Mouse (Mus musculus) neutrophil, adult 65 days (primary cell): ENCODE measurements around the gene Ada. TPM values are rescaled to one million over a fixed set of nuclear protein-coding genes. Genes with fewer than 3 reads are reported as not detected.

Source experiments
- total RNA-seq: library from RNA; stranded (reverse); gene quantifications from 2 replicates; pipeline ENCODE4 v1.2.4, GENCODE M21; 2023

Ada gene
- total RNA-seq: 12.9 and 18.1 TPM in 2 replicates

DNA sequence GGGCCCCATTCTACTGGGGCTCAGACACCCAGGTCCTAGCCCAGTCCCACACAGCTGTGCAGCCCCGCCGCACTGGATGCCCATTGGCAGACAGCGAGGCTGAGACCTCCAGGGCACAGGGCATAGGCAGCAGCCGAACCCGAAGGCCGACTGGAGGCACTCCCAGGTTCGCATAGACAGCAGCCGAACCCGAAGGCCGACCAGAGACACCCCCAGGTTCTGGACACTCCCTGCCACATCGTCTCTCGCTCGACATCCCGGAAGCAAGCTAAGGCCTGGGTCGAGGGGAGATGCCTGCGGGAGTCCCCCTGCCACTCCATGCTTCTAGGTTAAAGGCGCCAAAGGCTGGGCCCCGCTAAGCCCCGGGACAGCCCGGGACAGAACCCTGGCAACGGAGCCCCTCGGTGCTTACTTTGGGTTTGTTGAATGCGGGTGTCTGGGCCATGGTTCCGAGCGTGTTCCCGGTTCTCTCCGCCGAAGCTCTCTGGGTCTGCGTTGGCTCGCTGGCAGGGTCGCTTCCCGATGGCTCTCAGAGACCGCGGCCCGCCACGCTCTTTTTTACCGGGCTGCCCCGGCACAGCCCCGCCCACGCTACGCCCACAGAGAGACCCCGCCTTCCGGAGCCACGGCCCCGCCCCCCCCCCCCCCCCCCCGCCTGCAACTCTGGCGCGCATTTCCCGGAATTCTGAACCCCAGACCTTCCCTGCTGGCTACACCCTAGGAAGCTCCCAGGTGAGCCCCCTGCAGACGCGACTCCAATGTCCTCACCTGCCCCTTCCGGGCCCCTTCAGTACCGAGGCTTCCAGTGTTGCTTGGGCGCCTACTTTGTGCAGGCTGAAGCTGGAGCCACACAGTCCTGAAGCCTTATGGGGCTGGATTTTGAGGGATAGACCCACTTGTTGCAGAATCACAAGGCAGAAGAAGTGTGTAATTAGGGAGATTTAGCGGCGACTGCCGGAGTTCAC lies at the start of gene Ada:
TSS of gene Ada (minus strand) at position 593 of the 965 bp plus-strand sequence.

Other genes starting within 250 kb of the Ada start
- not detected in 2 replicates for gene Hnf4a, start 243.4 kb downstream of the Ada start, total RNA-seq
- gene Ttpal, start 147.9 kb downstream of the Ada start, total RNA-seq: 45.7 and 58.2 TPM in 2 replicates
- gene Serinc3, start 105.1 kb downstream of the Ada start, total RNA-seq: 431 and 484 TPM in 2 replicates
- gene Pkig, start 91.9 kb downstream of the Ada start, total RNA-seq: 15.7 and 16.7 TPM in 2 replicates
- gene Ccn5, start 70.6 kb upstream of the Ada start, total RNA-seq: not detected in 2 replicates
- not detected in 2 replicates for gene Kcnk15, start 103.4 kb upstream of the Ada start, total RNA-seq
- 0.25 and 0.32 TPM in 2 replicates for gene Rims4, start 168.4 kb upstream of the Ada start, total RNA-seq
- gene Ywhab, start 244.7 kb upstream of the Ada start, total RNA-seq: 143 and 153 TPM in 2 replicates